Mouse (Mus musculus) lung, adult 2 months (tissue): ENCODE measurements around the gene Gm17304.

Source experiments
- CTCF ChIP-seq: fragments of 200-500 bp; IDR thresholded peaks from 2 replicates; pipeline ENCODE4 v1.5.1; 2011; ENCODE audit warnings: mild to moderate bottlenecking, low read length, control low read depth; ENCODE audit not compliant: insufficient read depth
- POLR2A ChIP-seq: fragments of 200-500 bp; IDR thresholded peaks from 2 replicates; pipeline ENCODE4 v1.6.1; 2011; ENCODE audit warnings: low read depth, mild to moderate bottlenecking, control low read depth, low read length, borderline replicate concordance; ENCODE audit errors: extremely low read depth

GRCm38 (mm10) chr5:106597472-106597871, 11.4 kb upstream of the Gm17304 start:
- no peak for TF ChIP-seq CTCF
- TF ChIP-seq POLR2A = no peak
